Mouse (Mus musculus) hindbrain, embryonic 10.5 days (tissue): Measurements from ENCODE around the gene Ptprg. TPM values are rescaled to one million over a fixed set of nuclear protein-coding genes. Genes with fewer than 3 reads are reported as not detected.

ENCODE experiments used
- DNase-seq: peaks from one replicate; pipeline ENCODE4 v3.0.0-alpha.2; 2017; ENCODE audit warnings: low spot score
- H3K27ac ChIP-seq: fragments of 300-500 bp; sonication (generic); 2 replicates; pipeline ENCODE4 v1.5.1; 2016; ENCODE audit warnings: mild to moderate bottlenecking, moderate library complexity
- H3K27me3 ChIP-seq: fragments of 300-500 bp; sonication (generic); 2 replicates; pipeline ENCODE4 v1.6.1; 2016; ENCODE audit warnings: mild to moderate bottlenecking; ENCODE audit not compliant: poor library complexity, insufficient read depth, severe bottlenecking
- H3K36me3 ChIP-seq: fragments of 300-500 bp; sonication (generic); 2 replicates; pipeline ENCODE4 v1.6.1; 2016; ENCODE audit warnings: mild to moderate bottlenecking, moderate library complexity
- H3K4me1 ChIP-seq: fragments of 300-500 bp; sonication (generic); replicated peaks from 2 replicates; pipeline ENCODE4 v1.6.1; 2016; ENCODE audit warnings: mild to moderate bottlenecking
- H3K4me3 ChIP-seq: fragments of 300-500 bp; sonication (generic); 2 replicates; pipeline ENCODE4 v1.5.1; 2016; ENCODE audit warnings: mild to moderate bottlenecking, moderate library complexity
- H3K9me3 ChIP-seq: fragments of 300-500 bp; sonication (generic); 2 replicates; pipeline ENCODE4 v1.6.1; 2016; ENCODE audit warnings: mild to moderate bottlenecking, moderate library complexity
- WGBS: fragments of 180-500 bp; shearing (Covaris S2); methylation state at CpG from one replicate; pipeline ENCODE4 v1.1.7; 2016; 5-methylcytosine and 5-hydroxymethylcytosine counted together
- polyA plus RNA-seq: library from polyadenylated mRNA; unstranded; fragments of >200 nt; fragmentation: Nextera tagmentation; extraction: Ambion mirVana; gene quantifications from 2 replicates; pipeline ENCODE4 v1.2.1, GENCODE M21; 2016

Gene Ptprg
- polyA plus RNA-seq, 1 experiment from 2014 or later: 48.9 TPM

DNA sequence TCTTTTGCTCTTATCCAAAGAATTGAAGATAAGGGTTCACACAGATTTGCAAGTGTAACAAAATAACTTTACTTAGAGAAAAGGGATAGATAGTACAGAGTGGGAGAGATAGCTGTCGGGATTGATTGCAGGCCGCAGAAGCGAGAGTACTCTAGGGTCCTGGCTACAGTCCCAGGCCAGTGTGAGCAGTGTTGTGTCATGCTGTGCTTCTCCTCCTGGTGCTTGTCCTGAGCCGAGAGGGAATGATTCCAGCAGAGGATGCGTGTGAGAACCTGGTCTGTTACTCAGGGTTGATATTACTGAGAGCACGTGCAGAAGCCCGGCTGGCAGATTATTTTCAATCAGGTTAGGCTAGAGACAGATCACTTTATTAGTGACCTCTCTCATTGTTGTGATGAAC is 523.9 kb downstream of the Ptprg start:
- no peaks in the 10 kb centered on the region for H3K27me3 ChIP-seq
- H3K27ac ChIP-seq: no peak overlapping the region
- H3K9me3 ChIP-seq: no peaks in the 10 kb centered on the region
- H3K4me3 ChIP-seq: no peak overlapping the region
- peaks cover 21% of the 10 kb centered on the region for H3K4me1 ChIP-seq
- DNase-seq: no peak
- 89% methylated on average over 7 of the region's 7 CpGs for WGBS
- H3K36me3 ChIP-seq: no peaks in the 10 kb centered on the region

DNA sequence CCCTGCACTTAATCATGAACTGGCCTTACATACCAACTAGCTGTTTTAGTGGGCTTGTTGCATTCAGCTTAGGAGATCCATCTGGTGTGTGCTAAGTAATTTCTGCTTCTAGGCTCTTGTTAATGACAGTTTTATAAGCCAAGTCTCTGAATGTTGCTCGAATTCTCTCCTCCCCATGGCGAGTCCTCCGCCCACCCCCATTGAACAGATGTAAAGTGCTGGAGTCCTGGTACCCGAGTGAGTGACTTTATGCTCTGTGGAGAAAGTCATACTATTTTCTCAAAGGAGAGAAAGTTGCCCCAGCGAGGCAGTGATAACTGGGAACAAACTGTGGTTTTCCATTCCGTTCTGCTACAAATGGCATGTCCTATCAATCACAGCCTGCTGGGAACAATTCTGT is 525.9 kb downstream of the Ptprg start:
- Histone ChIP-seq H3K4me3 (no peak overlapping the region), H3K4me1 (peaks cover 40% of the 10 kb centered on the region), H3K9me3 (no peaks in the 10 kb centered on the region), H3K27me3 (no peaks in the 10 kb centered on the region), H3K36me3 (no peaks in the 10 kb centered on the region), H3K27ac (no peak overlapping the region)
- 77% methylated on average over 6 of the region's 6 CpGs for WGBS
- DNase-seq: no peak

DNA sequence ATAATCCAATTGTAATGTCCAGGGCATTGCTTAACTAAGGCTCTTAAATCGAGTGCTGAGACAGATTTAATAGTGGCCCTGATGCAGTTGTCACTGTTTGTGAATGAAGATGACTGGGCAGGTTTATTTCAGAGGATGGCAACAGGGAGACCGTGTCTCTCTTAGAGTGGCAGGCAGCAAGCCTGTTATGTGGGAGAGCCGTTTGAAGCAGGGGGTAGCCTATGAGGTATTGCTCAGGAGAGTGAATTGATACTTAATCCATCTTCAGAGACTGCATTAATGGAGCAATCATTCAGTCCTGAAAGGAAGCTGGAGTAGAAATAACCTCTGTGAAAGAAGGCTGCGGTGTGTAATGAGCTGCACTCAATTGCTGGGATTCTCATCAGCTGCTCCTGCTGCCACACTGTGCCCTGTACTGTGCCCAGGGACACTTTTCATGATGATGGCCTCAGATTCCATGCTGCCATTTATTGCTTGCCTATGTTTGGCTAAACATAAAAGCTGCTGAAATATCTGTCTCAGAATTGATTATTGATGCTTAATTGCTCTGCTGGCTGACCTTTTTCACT is 526.6 kb downstream of the Ptprg start:
- Histone ChIP-seq H3K27ac (no peak overlapping the region), H3K27me3 (no peaks in the 10 kb centered on the region), H3K4me3 (no peak overlapping the region), H3K4me1 (peaks cover 45% of the 10 kb centered on the region), H3K36me3 (no peaks in the 10 kb centered on the region), H3K9me3 (no peaks in the 10 kb centered on the region)
- 63% methylated on average over 4 of the region's 4 CpGs for WGBS
- no peak for DNase-seq

- Histone ChIP-seq H3K27me3 (no peaks in the 10 kb centered on the region), H3K4me1 (peaks cover 45% of the 10 kb centered on the region), H3K9me3 (no peaks in the 10 kb centered on the region), H3K27ac (peak overlapping the region; percentile 37), H3K4me3 (no peak overlapping the region), H3K36me3 (no peaks in the 10 kb centered on the region)
- peak; percentile 52 for DNase-seq
- 24% methylated on average over 6 of the region's 6 CpGs for WGBS
These were observed 529.0 kb downstream of the Ptprg start for GRCm38 (mm10) chr14:12082131-12082921.

GRCm38 (mm10) chr14:12084076-12084475 is 530.7 kb downstream of the Ptprg start:
- WGBS: 76% methylated on average over 4 of the region's 4 CpGs
- H3K4me3 ChIP-seq: no peak overlapping the region
- no peaks in the 10 kb centered on the region for H3K9me3 ChIP-seq
- H3K27ac ChIP-seq: no peak overlapping the region
- no peaks in the 10 kb centered on the region for H3K36me3 ChIP-seq
- peaks cover 45% of the 10 kb centered on the region for H3K4me1 ChIP-seq
- H3K27me3 ChIP-seq: no peaks in the 10 kb centered on the region
- DNase-seq: no peak

GRCm38 (mm10) chr14:12085078-12085477 is 531.7 kb downstream of the Ptprg start:
- H3K4me3 ChIP-seq: no peak overlapping the region
- no peak overlapping the region for H3K27ac ChIP-seq
- no peaks in the 10 kb centered on the region for H3K9me3 ChIP-seq
- no peaks in the 10 kb centered on the region for H3K36me3 ChIP-seq
- peaks cover 42% of the 10 kb centered on the region for H3K4me1 ChIP-seq
- no peak for DNase-seq
- no peaks in the 10 kb centered on the region for H3K27me3 ChIP-seq
- WGBS: 87% methylated on average over 4 of the region's 4 CpGs

- no peaks in the 10 kb centered on the region for H3K27me3 ChIP-seq
- no peaks in the 10 kb centered on the region for H3K36me3 ChIP-seq
- no peak overlapping the region for H3K27ac ChIP-seq
- peaks cover 38% of the 10 kb centered on the region for H3K4me1 ChIP-seq
- DNase-seq: no peak
- no peak overlapping the region for H3K4me3 ChIP-seq
- H3K9me3 ChIP-seq: no peaks in the 10 kb centered on the region
- WGBS: 80% methylated on average over 5 of the region's 5 CpGs
These were observed 532.8 kb downstream of the Ptprg start for GRCm38 (mm10) chr14:12086167-12086566.

DNA sequence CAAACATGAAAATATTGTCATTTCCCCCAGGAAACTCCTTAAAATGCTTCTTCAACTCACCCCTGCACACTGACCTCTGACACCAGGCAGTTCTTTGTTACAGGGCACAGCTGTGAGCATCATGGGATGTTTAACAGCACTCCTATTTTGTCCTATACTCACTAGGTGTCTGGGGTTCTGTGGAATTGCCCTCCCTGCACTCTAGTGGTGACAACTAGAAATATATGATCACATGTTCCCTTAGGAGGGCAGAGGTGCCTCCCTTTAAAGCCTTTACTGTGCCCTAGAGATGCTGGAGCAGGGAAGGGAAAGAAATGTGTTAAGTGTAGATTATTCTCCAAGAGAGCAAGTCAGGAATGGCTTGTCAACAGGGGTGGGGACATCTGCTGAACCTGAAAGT is 536.6 kb downstream of the Ptprg start:
- Histone ChIP-seq H3K27me3 (no peaks in the 10 kb centered on the region), H3K4me3 (no peak overlapping the region), H3K4me1 (peaks cover 4% of the 10 kb centered on the region; the same call in 1 of the 2 replicates), H3K36me3 (no peaks in the 10 kb centered on the region), H3K9me3 (no peaks in the 10 kb centered on the region), H3K27ac (no peak overlapping the region)
- DNase-seq: no peak

- Histone ChIP-seq H3K4me3 (no peak overlapping the region), H3K36me3 (no peaks in the 10 kb centered on the region), H3K27me3 (no peaks in the 10 kb centered on the region), H3K9me3 (no peaks in the 10 kb centered on the region), H3K4me1 (peaks cover 4% of the 10 kb centered on the region; the same call in 1 of the 2 replicates), H3K27ac (no peak overlapping the region)
- no peak for DNase-seq
- 87% methylated on average over 3 of the region's 3 CpGs for WGBS
These were observed 538.4 kb downstream of the Ptprg start for GRCm38 (mm10) chr14:12091730-12092129.

- no peaks in the 10 kb centered on the region for H3K4me1 ChIP-seq
- 87% methylated on average over 12 of the region's 12 CpGs for WGBS
- no peak overlapping the region for H3K4me3 ChIP-seq
- no peaks in the 10 kb centered on the region for H3K9me3 ChIP-seq
- H3K27ac ChIP-seq: no peak overlapping the region
- no peaks in the 10 kb centered on the region for H3K36me3 ChIP-seq
- DNase-seq: no peak
- no peaks in the 10 kb centered on the region for H3K27me3 ChIP-seq
These were observed 546.3 kb downstream of the Ptprg start for GRCm38 (mm10) chr14:12099390-12100333.

- 86% methylated on average over 11 of the region's 11 CpGs for WGBS
- H3K9me3 ChIP-seq: no peaks in the 10 kb centered on the region
- DNase-seq: no peak
These were observed 549.3 kb downstream of the Ptprg start for GRCm38 (mm10) chr14:12102389-12103325.

More at GRCm38 (mm10) chr14:12102389-12103325, 549.3 kb downstream of the Ptprg start:
- Histone ChIP-seq H3K36me3 (no peaks in the 10 kb centered on the region), H3K4me3 (no peak overlapping the region), H3K27me3 (no peaks in the 10 kb centered on the region), H3K27ac (no peak overlapping the region), H3K4me1 (no peaks in the 10 kb centered on the region)
